Mouse (Mus musculus) erythroblast, adult 5-6 weeks (primary cell): ENCODE measurements around the gene A330070K13Rik. TPM values are rescaled to one million over a fixed set of nuclear protein-coding genes. Genes with fewer than 3 reads are reported as not detected.

ENCODE experiments used
- ATAC-seq: replicated peaks from 2 replicates; pipeline ENCODE4 v1.8.0; 2016; ENCODE audit warnings: moderate number of reproducible peaks, mild to moderate bottlenecking, moderate TSS enrichment, inconsistent platforms; ENCODE audit not compliant: poor library complexity, low FRiP score, severe bottlenecking
- total RNA-seq, 2 experiments: library from RNA; stranded (forward) in 1 of 2; stranded (reverse) in 1 of 2; fragments of 150-400 nt in 1 of 2; fragments of 200-764, 138-1000 nt in 1 of 2; gene quantifications; 2 replicates each; pipeline versions ENCODE4 v1.2.3 to v1.2.4; 2015 to 2017; ENCODE audit warnings: low replicate concordance in 2 of 2

The A330070K13Rik gene
- total RNA-seq, 2 experiments from 2014 or later, result not detected

- no peak for ATAC-seq
These were observed 50.9 kb downstream of the A330070K13Rik start for GRCm38 (mm10) chr5:130333566-130333965.

GRCm38 (mm10) chr5:130331206-130331605, 53.2 kb downstream of the A330070K13Rik start:
- no peak for ATAC-seq

GRCm38 (mm10) chr5:130330801-130331200, 53.6 kb downstream of the A330070K13Rik start:
- ATAC-seq, result no peak

- ATAC-seq, result no peak
These were observed 54.5 kb downstream of the A330070K13Rik start for GRCm38 (mm10) chr5:130329889-130330288.

Other genes starting within 250 kb of the A330070K13Rik start
- 0.96 and 2.3 TPM in 2 replicates for gene Kctd7, start 239.8 kb downstream of the A330070K13Rik start, total RNA-seq (2015; ENCODE audit: low replicate concordance)
- 1.3 and 2.0 TPM in 2 replicates for gene Kctd7, start 239.8 kb downstream of the A330070K13Rik start, total RNA-seq (2017; ENCODE audit: low replicate concordance)
- 15.7 and 43.2 TPM in 2 replicates for gene Rabgef1, start 212.8 kb downstream of the A330070K13Rik start, total RNA-seq (2015; ENCODE audit: low replicate concordance)
- gene Rabgef1, start 212.8 kb downstream of the A330070K13Rik start, total RNA-seq (2017; ENCODE audit: low replicate concordance), result 40.7 and 47.1 TPM in 2 replicates
- 11.1 and 21.5 TPM in 2 replicates for gene Tmem248, start 167.6 kb downstream of the A330070K13Rik start, total RNA-seq (2015; ENCODE audit: low replicate concordance)
- 16.0 and 24.9 TPM in 2 replicates for gene Tmem248, start 167.6 kb downstream of the A330070K13Rik start, total RNA-seq (2017; ENCODE audit: low replicate concordance)
- gene Sbds, start 129.1 kb downstream of the A330070K13Rik start, total RNA-seq (2015; ENCODE audit: low replicate concordance), result 16.7 and 22.1 TPM in 2 replicates
- 46.2 and 73.7 TPM in 2 replicates for gene Sbds, start 129.1 kb downstream of the A330070K13Rik start, total RNA-seq (2017; ENCODE audit: low replicate concordance)
- 2.9 and 5.6 TPM in 2 replicates for gene Tyw1, start 129.0 kb downstream of the A330070K13Rik start, total RNA-seq (2015; ENCODE audit: low replicate concordance)
- 9.2 and 9.8 TPM in 2 replicates for gene Tyw1, start 129.0 kb downstream of the A330070K13Rik start, total RNA-seq (2017; ENCODE audit: low replicate concordance)
- gene Caln1, start 15.2 kb downstream of the A330070K13Rik start, total RNA-seq (2015; ENCODE audit: low replicate concordance), result not detected in 2 replicates
- gene Caln1, start 15.2 kb downstream of the A330070K13Rik start, total RNA-seq (2017; ENCODE audit: low replicate concordance), result not detected in 2 replicates